Mouse (Mus musculus) embryonic fibroblast, embryonic 13.5 days (primary cell): ENCODE results near the gene Lrrc26. TPM values are rescaled to one million over a fixed set of nuclear protein-coding genes. Genes with fewer than 3 reads are reported as not detected.

Experiments used
- H3K27ac ChIP-seq: 2 replicates; pipeline ENCODE4 v1.5.1; 2012; ENCODE audit warnings: low read length, control low read depth, inconsistent platforms; ENCODE audit not compliant: insufficient read depth
- H3K4me1 ChIP-seq: 2 replicates; pipeline ENCODE4 v1.6.1; 2011; ENCODE audit warnings: low read length; ENCODE audit not compliant: control insufficient read depth, insufficient read depth
- H3K4me3 ChIP-seq: 2 replicates; pipeline ENCODE4 v1.5.1; 2011; ENCODE audit warnings: mild to moderate bottlenecking, control low read depth, low read length; ENCODE audit not compliant: insufficient read depth
- CTCF ChIP-seq: IDR thresholded peaks from 2 replicates; pipeline ENCODE4 v1.5.1; 2011; ENCODE audit warnings: mild to moderate bottlenecking, control low read depth, low read length, moderate library complexity, borderline replicate concordance; ENCODE audit not compliant: insufficient read depth
- POLR2A ChIP-seq: IDR thresholded peaks from 2 replicates; pipeline ENCODE4 v1.6.1; 2011; ENCODE audit warnings: low read depth, mild to moderate bottlenecking, control low read depth, low read length, moderate library complexity
- polyA plus RNA-seq: library from polyadenylated mRNA; stranded (reverse); fragments of >200 nt; gene quantifications from 2 replicates; pipeline ENCODE4 v1.2.4, GENCODE M21; 2011; ENCODE audit warnings: low read depth; ENCODE audit not compliant: missing spikeins, insufficient read length

Lrrc26 gene
- polyA plus RNA-seq, 1 experiment: not detected

DNA sequence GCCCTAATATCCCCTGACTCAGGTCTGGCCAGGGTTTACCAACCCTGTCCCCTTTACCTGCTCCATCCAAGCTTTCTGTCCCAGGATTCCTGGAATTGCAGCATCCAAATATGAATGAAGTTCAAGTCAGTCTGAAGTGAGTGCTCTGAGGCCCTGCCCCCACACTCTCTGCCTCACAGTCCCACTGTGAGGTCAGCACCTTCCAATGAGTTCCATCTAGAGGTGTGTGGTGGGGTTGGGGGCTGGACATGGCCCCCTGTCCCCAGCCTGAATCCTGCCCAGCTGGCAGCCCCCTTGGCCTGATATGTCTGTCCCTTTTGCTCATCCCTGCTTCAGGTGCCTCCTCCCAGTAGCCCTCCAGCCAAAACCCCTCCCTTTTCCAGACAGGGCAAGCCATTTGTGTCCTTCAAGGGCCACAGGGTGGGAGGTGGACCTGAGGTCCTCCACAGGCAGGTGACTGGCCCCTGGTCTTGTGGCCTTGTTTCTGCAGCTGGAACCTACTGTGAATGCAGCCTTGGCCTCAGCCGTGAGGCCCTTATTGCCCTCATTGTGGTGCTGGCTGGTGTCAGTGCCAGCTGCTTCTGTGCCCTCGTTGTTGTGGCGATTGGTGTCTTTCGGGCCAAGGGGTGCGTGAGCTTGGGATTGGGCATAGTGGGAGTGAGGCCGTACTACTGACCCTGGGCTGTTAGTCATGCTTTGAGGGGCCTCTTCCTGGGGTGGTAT is 1.6 kb upstream of the Lrrc26 start, which contains the start of gene Tmem210:
TSS of gene Tmem210 (plus strand) at position 219 of the 723 bp plus-strand sequence.
- H3K4me1 ChIP-seq: no peaks in the 10 kb centered on the region
- no peak within 1 kb of the TSS for H3K4me3 ChIP-seq
- no peak for TF ChIP-seq POLR2A
- TF ChIP-seq CTCF: no peak
- H3K27ac ChIP-seq: no peak within 1 kb of the TSS

DNA sequence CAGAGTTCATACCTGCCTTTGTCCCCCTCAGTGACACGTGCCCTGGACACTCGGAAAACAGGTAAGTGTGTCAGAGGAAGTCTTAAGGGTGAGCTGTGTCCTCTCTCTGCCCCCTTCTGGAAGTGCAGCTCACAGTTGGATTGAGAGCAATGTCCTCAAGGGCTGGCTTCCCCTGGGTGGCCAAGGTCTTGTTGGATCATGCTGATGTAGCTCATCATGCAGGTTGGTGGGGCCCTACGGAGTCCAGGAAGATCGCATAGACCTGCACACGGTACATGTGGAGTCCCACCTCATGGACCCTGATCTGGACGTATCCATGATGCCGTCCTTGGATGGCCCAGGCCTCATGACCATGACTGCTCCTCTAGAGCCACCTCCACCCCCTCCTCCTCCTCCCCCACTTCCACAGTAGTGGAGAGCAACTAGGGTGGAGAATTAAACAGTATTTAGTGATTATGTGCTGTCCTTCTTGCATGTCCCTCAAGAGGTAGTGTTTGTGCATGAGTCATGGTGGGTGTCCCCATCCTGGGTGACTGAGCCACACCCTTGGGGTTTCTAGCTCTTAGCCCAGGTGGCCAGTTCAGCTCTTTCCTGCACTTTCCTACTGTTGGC is 875 bp upstream of the Lrrc26 start:
- no peak for TF ChIP-seq POLR2A
- no peak for TF ChIP-seq CTCF
- H3K4me3 ChIP-seq: no peak overlapping the region
- no peak overlapping the region for H3K27ac ChIP-seq
- H3K4me1 ChIP-seq: no peaks in the 10 kb centered on the region

DNA sequence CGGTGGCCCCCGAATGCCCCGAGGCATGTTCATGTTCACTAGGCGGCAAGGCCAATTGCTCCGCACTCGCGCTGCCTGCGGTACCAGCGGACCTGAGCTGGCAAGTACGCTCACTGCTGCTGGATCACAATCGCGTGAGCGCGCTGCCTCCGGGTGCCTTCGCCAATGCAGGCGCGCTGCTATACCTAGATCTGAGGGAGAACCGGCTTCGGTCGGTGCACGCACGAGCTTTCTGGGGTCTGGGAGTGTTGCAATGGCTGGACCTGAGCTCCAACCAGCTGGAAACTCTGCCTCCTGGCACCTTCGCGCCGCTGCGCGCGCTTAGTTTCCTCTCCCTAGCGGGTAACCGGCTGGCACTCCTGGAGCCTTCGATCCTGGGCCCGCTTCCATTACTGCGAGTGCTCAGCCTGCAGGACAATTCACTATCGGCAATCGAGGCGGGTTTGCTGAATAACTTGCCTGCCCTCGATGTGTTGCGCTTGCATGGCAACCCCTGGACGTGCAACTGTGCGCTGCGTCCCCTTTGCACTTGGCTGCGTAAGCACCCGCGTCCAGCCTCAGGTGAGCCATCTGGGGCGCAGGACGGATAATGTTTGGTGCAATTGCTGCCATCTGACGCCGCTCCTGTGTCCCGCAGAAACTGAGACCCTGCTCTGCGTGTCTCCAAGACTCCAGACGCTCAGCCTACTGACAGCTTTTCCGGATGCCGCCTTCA is 543 bp downstream of the Lrrc26 start:
- no peak overlapping the region for H3K27ac ChIP-seq
- H3K4me1 ChIP-seq: no peaks in the 10 kb centered on the region
- H3K4me3 ChIP-seq: no peak overlapping the region
- TF ChIP-seq CTCF: no peak
- TF ChIP-seq POLR2A: no peak

DNA sequence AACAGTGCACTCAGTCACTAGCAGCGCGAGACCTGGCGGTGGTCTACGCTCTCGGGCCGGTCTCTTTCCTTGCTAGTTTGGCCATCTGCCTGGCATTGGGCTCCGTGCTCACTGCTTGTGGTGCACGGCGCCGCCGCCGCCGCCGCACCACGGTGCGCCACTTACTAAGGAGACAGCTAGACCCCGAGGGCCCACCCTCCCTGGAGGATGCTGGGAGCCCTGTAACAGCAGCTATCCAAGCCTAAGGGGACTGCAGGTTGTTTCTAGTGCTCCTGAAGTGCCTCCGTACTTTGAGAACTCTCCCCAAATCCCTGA is 1.1 kb downstream of the Lrrc26 start:
- Histone ChIP-seq H3K4me3 (no peak overlapping the region), H3K27ac (no peak overlapping the region), H3K4me1 (no peaks in the 10 kb centered on the region)
- TF ChIP-seq CTCF: no peak
- no peak for TF ChIP-seq POLR2A

DNA sequence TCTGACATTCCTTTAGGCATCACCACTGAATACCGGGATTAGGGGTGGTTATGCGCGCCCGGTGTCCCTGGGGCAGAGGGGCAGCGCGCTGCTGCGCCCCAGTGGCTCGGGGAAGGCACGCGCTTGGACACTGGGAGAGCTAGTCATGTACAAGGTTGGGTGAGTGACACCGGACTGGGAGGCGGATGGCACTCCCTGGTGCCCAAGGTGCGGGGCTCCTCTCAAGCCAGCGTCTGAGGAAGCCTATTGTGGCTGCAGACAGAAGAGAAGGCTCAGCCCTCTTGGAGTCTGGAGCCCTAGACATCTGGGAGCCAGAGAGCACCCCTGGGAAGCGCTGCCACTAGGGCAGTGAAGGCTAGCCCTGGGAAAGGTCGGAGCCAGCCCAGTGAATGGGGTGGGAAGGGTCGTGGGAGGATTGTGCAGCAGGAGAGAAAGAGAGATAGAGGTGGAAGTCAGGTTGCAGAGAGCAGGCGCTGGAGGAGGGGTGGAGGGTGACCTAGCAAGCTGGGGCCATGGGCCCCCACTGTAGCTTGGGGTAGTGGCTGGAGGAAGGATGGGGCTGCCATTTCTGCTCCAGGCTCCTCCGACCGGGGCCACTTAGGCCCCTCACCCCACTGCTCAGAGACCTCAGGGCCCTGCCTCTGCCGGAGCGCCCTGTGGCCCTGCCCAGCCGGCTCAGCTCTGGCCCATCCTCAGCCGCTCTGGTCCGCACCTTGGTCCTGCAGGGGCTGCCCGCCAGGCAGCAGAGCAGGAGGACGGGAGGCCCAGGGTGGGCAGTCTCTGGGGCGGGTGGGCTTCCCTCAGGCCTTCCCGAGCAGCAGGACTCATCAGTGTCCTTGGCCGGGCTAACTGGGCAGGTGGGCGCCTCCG is 1.7 kb downstream of the Lrrc26 start:
- Histone ChIP-seq H3K4me1 (no peaks in the 10 kb centered on the region), H3K4me3 (no peak overlapping the region), H3K27ac (no peak overlapping the region)
- TF ChIP-seq CTCF (no peak), POLR2A (no peak)

DNA sequence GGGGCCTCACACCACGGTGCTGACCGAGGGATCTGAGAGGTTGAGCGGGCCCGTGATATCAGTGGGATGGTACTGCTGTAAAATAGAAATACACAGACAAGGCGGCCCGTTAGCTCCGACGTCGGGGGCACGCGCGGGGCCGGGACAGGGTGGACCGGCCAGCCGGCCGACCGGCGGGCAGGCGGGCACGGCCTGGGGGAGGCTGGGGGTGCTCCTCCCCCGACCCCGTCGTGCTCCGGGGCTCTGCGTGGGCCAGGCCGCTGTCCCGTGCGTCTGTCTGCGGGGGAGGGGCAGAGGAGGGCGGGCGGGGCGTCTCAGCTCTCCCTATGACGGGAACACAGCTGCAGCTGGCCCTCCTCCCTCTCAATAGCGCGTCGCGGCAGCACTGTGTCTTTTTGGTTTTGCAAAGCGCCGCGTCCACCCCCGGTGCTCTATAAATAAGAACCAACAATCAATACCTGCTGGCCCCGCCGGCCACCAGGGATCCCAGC is 2.4 kb downstream of the Lrrc26 start:
- TF ChIP-seq CTCF: no peak
- no peak for TF ChIP-seq POLR2A
- Histone ChIP-seq H3K4me3 (no peak overlapping the region), H3K27ac (no peak overlapping the region), H3K4me1 (no peaks in the 10 kb centered on the region)

DNA sequence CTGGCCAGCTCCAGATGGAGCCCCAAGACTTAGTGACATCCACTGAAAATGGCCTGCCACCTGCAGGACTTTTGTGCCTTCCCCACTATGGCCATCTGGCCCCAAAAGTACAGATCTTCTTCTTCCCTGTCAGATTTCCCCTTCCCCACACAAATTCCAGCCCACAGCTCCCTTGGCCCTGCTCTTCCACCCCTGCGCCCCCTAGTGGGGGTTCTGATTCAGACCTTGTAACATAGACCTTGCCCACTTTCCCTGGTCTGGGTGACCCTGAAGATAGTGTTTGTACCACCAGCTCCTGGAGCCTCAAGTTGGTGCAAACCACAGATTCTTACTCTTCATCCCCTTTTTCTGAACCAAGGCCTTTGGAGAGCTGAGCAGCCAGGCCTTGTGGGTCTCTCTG is 3.1 kb downstream of the Lrrc26 start:
- no peak overlapping the region for H3K4me3 ChIP-seq

DNA sequence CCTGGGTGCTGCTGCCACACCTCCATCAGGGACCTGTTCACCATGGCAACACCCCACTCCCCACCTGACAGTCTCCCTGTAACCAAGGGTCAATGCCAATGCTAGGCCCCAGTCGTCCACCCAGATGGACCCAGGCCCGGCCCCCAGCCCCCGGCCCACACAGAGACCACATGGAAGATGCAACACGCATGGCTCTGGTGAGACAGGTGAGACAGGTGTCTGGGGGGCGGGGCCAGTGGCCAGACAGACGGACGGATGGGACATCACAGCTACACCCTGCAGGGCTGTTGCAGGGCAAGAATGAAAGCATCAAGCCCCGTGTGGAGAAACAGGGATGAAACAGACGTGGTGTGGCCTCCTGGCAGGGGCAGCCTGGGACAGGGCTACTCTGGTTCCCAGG is 4.0 kb downstream of the Lrrc26 start:
- Histone ChIP-seq H3K4me1 (no peaks in the 10 kb centered on the region), H3K27ac (no peak overlapping the region), H3K4me3 (no peak overlapping the region)
- TF ChIP-seq POLR2A (no peak), CTCF (no peak)

More for the DNA sequence above, 3.1 kb downstream of the Lrrc26 start:
- Histone ChIP-seq H3K27ac (no peak overlapping the region), H3K4me1 (no peaks in the 10 kb centered on the region)
- TF ChIP-seq POLR2A (no peak), CTCF (peak; percentile 53)

DNA sequence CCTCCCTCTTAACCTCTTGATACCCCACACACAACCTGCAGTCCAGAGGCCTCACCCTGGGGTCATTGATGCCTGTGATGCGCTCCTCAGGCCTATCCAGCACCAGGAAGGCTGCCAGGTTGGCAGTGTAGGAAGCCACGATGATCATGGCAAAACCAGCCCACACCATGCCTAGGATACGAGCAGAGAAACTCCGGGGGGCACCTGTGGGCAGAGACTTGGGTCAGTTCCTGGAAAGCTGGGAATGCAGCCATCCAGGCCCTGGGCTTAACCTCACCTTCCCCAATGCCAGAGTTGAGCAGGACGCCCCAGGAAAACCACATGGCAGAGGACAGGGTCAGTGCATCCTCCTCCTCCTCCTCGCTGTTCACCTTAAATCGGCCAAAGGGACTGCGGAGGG is 7.4 kb downstream of the Lrrc26 start:
- TF ChIP-seq POLR2A: no peak
- no peak for TF ChIP-seq CTCF
- no peak overlapping the region for H3K4me3 ChIP-seq

More for the DNA sequence above, 7.4 kb downstream of the Lrrc26 start:
- Histone ChIP-seq H3K4me1 (no peaks in the 10 kb centered on the region), H3K27ac (no peak overlapping the region)
